Mouse (Mus musculus): ENCODE measurements around the gene Ces1e.

- TF ChIP-seq CTCF (IDR thresholded peaks at IDR 0.05; ENCODE audit: borderline replicate concordance, extremely low read depth, insufficient read depth, insufficient read length): no peak
- TF ChIP-seq POLR2A (IDR thresholded peaks at IDR 0.05; ENCODE audit: borderline replicate concordance, extremely low read depth, insufficient read depth, insufficient read length, poor library complexity, severe bottlenecking): no peak
Observed at GRCm38 (mm10) chr8:93221896-93222295, 7.5 kb downstream of the Ces1e start.
